8 mouse cellular contexts compared by ENCODE assay signal in the genomic region with DNA sequence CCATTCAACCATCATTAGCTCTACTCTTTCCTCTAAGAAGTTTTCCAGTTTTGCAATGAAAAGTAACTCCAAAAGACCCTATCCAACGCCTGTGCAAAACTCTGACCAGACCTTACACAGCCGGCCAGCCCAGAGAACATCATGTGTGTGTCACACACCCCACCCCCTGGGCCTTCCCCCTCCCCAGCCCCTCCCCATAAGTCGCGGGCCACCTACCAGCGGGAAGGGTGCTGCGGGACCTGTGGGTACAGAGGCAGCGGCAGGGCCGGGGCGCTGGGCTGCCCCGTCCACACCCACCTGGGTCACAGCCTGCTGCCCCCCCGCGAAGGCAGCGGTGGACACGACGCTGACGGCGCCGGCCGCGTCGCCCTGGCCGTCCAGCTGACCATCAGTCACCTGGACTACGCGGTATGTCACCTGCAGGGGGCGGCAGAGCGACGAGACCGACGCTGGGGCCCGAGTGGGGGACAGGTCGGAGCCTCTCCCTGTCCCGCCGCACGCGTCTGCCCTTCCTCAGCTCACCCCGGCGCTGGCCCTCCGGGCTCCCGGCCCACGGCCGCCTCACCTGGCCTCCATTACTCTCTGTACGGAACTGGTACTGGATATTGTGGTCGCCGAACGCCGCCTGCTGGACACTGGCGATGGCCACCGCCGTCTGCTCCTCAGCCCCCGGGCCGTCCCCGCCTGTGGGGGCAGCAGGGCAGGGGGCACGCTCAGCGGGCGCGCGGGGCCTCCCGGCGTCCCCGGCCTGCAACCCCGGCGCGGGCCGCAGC. TPM values are rescaled to one million over a fixed set of nuclear protein-coding genes. Genes with fewer than 3 reads are reported as not detected.
DNase-seq lines count a peak whose midpoint lies in the region; ATAC-seq and TF ChIP-seq lines count a peak whose summit lies in the region.

No protein-coding gene starts in this region.

- peak overlapping the region; percentile 100 for H3K9ac ChIP-seq in heart, embryonic 12.5 days
- peak overlapping the region; percentile 93 for H3K9ac ChIP-seq in kidney, embryonic 16.5 days (replicated peaks; ENCODE audit: low read length)
- H3K9ac ChIP-seq in liver, adult 2 months (ENCODE audit: low read depth, low read length) = peak overlapping the region; percentile 99

- no peaks in the 10 kb centered on the region for H3K9me3 ChIP-seq in erythroblast, embryonic 14.5 days (ENCODE audit: control insufficient read depth, low read length)
- no peaks in the 10 kb centered on the region for H3K9me3 ChIP-seq in heart, embryonic 12.5 days (replicated peaks)
- H3K9me3 ChIP-seq in kidney, embryonic 16.5 days (ENCODE audit: low read length) = no peaks in the 10 kb centered on the region

- ATAC-seq in heart, embryonic 12.5 days (ENCODE audit: insufficient number of reproducible peaks, low FRiP score) = peak; percentile 83
- ATAC-seq in kidney, embryonic 16.5 days (ENCODE audit: low FRiP score, low TSS enrichment) = peak; percentile 87

- H3K27me3 ChIP-seq in C2C12 (ENCODE audit: control insufficient read depth, insufficient read depth, insufficient read length) (no peaks in the 10 kb centered on the region), myocyte (ENCODE audit: control insufficient read depth, insufficient read depth, insufficient read length) (no peaks in the 10 kb centered on the region)
- H3K27me3 ChIP-seq in erythroblast, embryonic 14.5 days (ENCODE audit: control insufficient read depth) = no peaks in the 10 kb centered on the region
- H3K27me3 ChIP-seq in heart, embryonic 12.5 days (replicated peaks) = no peaks in the 10 kb centered on the region
- H3K27me3 ChIP-seq in kidney, embryonic 16.5 days (ENCODE audit: insufficient read depth, low read length) = no peaks in the 10 kb centered on the region
- no peaks in the 10 kb centered on the region for H3K27me3 ChIP-seq in liver, adult 2 months (ENCODE audit: control insufficient read depth, insufficient read depth, low read length)

- H3K4me1 ChIP-seq in erythroblast, embryonic 14.5 days (ENCODE audit: control insufficient read depth) = peaks cover 38% of the 10 kb centered on the region
- H3K4me1 ChIP-seq in heart, embryonic 12.5 days (replicated peaks) = peaks cover 19% of the 10 kb centered on the region
- peaks cover 22% of the 10 kb centered on the region for H3K4me1 ChIP-seq in kidney, embryonic 16.5 days (ENCODE audit: insufficient read depth, low read length)
- H3K4me1 ChIP-seq in liver, adult 2 months (ENCODE audit: control insufficient read depth, insufficient read depth, low read length) = peaks cover 40% of the 10 kb centered on the region

- H3K27ac ChIP-seq in heart, embryonic 12.5 days (ENCODE audit: poor library complexity, severe bottlenecking) = peak overlapping the region; percentile 98
- peak overlapping the region; percentile 98 for H3K27ac ChIP-seq in kidney, embryonic 16.5 days (ENCODE audit: low read length)
- H3K27ac ChIP-seq in liver, adult 2 months (replicated peaks; ENCODE audit: insufficient read depth, low read depth, low read length) = peak overlapping the region; percentile 87

- H3K4me3 ChIP-seq in C2C12 (ENCODE audit: insufficient read depth, poor library complexity, severe bottlenecking) (peak overlapping the region; percentile 60), myocyte (peak overlapping the region; percentile 32)
- peak overlapping the region; percentile 97 for H3K4me3 ChIP-seq in erythroblast, embryonic 14.5 days (replicated peaks)
- peak overlapping the region; percentile 97 for H3K4me3 ChIP-seq in heart, embryonic 12.5 days
- peak overlapping the region; percentile 74 for H3K4me3 ChIP-seq in kidney, embryonic 16.5 days (ENCODE audit: low read length)
- H3K4me3 ChIP-seq in liver, adult 2 months (ENCODE audit: insufficient read depth, low read depth, low read length) = peak overlapping the region; percentile 98

- H3K36me3 ChIP-seq in C2C12 (ENCODE audit: control insufficient read depth, insufficient read depth) (peaks cover 30% of the 10 kb centered on the region), myocyte (ENCODE audit: control insufficient read depth, insufficient read depth) (no peaks in the 10 kb centered on the region)
- H3K36me3 ChIP-seq in erythroblast, embryonic 14.5 days (ENCODE audit: control insufficient read depth) = peaks cover 59% of the 10 kb centered on the region
- H3K36me3 ChIP-seq in heart, embryonic 12.5 days = peaks cover 55% of the 10 kb centered on the region
- peaks cover 43% of the 10 kb centered on the region for H3K36me3 ChIP-seq in kidney, embryonic 16.5 days (ENCODE audit: insufficient read depth, low read length)
- H3K36me3 ChIP-seq in liver, adult 2 months (ENCODE audit: control insufficient read depth, insufficient read depth, low read length) = peaks cover 20% of the 10 kb centered on the region; the same call in 1 of the 2 replicates

- H3K79me2 ChIP-seq in C2C12 (ENCODE audit: control insufficient read depth, insufficient read depth) (peaks cover 28% of the 10 kb centered on the region), myocyte (ENCODE audit: control insufficient read depth, insufficient read depth) (peaks cover 8% of the 10 kb centered on the region)
- peaks cover 7% of the 10 kb centered on the region; the same call in 1 of the 2 replicates for H3K79me2 ChIP-seq in liver, adult 2 months (ENCODE audit: control insufficient read depth, insufficient read depth, low read length)

- DNase-seq in brain, embryonic 14.5 days (ENCODE audit: low read depth) = peak; percentile 85
- DNase-seq in liver, adult 2 months (ENCODE audit: extremely low read depth, low read depth, low spot score) = peak; percentile 75
- DNase-seq in spleen, postnatal 36 days (ENCODE audit: low spot score in 2 of 2) = peak; percentile 79 to 84

- under 1% methylated on average over 52 of the region's 64 CpGs for WGBS in heart, embryonic 12.5 days
- WGBS in kidney, embryonic 16.5 days = under 1% methylated on average over 57 of the region's 64 CpGs
- under 1% methylated on average over 62 of the region's 64 CpGs for WGBS in liver, adult 2 months

- H3ac ChIP-seq in C2C12 (ENCODE audit: control insufficient read depth, insufficient read length, low read depth) (peak overlapping the region; percentile 80), myocyte (ENCODE audit: control insufficient read depth, insufficient read length) (peak overlapping the region; percentile 89)

- TF ChIP-seq CTCF in C2C12 (IDR thresholded peaks at IDR 0.05; ENCODE audit: control insufficient read depth, insufficient read depth, insufficient read length) = peak; percentile 96
- TF ChIP-seq CTCF in brain, embryonic 14.5 days (IDR thresholded peaks at IDR 0.05; ENCODE audit: borderline replicate concordance, extremely low read depth, insufficient read depth, insufficient read length) = peak; percentile 62
- TF ChIP-seq CTCF in liver, adult 2 months (IDR thresholded peaks at IDR 0.05; ENCODE audit: low read depth, low read length) = peak; percentile 82

- H3K4me2 ChIP-seq in heart, embryonic 12.5 days = peak overlapping the region; percentile 89
- H3K4me2 ChIP-seq in kidney, embryonic 16.5 days (replicated peaks; ENCODE audit: low read depth, low read length) = peak overlapping the region; percentile 84
- peak overlapping the region; percentile 55 for H3K4me2 ChIP-seq in myocyte (ENCODE audit: low read depth)

- peak; percentile 65; the same call in 1 of the 2 replicates for TF ChIP-seq POLR2A in brain, embryonic 14.5 days (IDR thresholded peaks at IDR 0.05; ENCODE audit: borderline replicate concordance, extremely low read depth, insufficient read depth, insufficient read length, poor library complexity, severe bottlenecking)
- peak; percentile 64 for TF ChIP-seq POLR2A in liver, adult 2 months (IDR thresholded peaks at IDR 0.05; ENCODE audit: extremely low read depth, insufficient read depth, low read length)
- peak; percentile 55 for TF ChIP-seq POLR2A in myocyte (IDR thresholded peaks at IDR 0.05; ENCODE audit: insufficient read length, low read depth)

- peaks cover 3% of the 10 kb centered on the region for H3K79me3 ChIP-seq in C2C12 (ENCODE audit: low read depth)

RNA-seq across cellular contexts. Expression of a gene that starts 0.8 kb away (rescaled TPM):
- polyA plus RNA-seq in C2C12 (2012; fragmentation: generic; extraction: Trizol) = 86.1 TPM
- 165 and 170 TPM in 2 replicates for polyA plus RNA-seq in brain, embryonic 14.5 days (2012; rRNA removed)
- polyA plus RNA-seq in erythroblast, embryonic 14.5 days (2012) = 30.7 and 40.4 TPM in 2 replicates
- polyA plus RNA-seq in heart, embryonic 12.5 days (2016; fragmentation: Nextera tagmentation; extraction: Ambion mirVana) = 18.4 and 22.5 TPM in 2 replicates
- 19.8 and 25.3 TPM in 2 replicates for polyA plus RNA-seq in kidney, embryonic 16.5 days (2015; fragmentation: Nextera tagmentation; extraction: Ambion mirVana)
- total RNA-seq in liver, adult 2 months (2014; rRNA removed) = 40.5 and 55.1 TPM in 2 replicates
- 160 and 161 TPM in 2 replicates for polyA plus RNA-seq in liver, adult 2 months (2012; rRNA removed)
- polyA plus RNA-seq in myocyte (2012; fragmentation: generic; extraction: Trizol) = 88.6 TPM

RNA-seq across cellular contexts. Expression of a gene that starts 11.9 kb away (rescaled TPM):
- polyA plus RNA-seq in C2C12 (2012; fragmentation: generic; extraction: Trizol) = not detected
- not detected in 2 replicates for polyA plus RNA-seq in brain, embryonic 14.5 days (2012; rRNA removed)
- not detected in 2 replicates for polyA plus RNA-seq in erythroblast, embryonic 14.5 days (2012)
- polyA plus RNA-seq in heart, embryonic 12.5 days (2016; fragmentation: Nextera tagmentation; extraction: Ambion mirVana) = not detected in 2 replicates
- not detected in 2 replicates for polyA plus RNA-seq in kidney, embryonic 16.5 days (2015; fragmentation: Nextera tagmentation; extraction: Ambion mirVana)
- total RNA-seq in liver, adult 2 months (2014; rRNA removed) = 1,191 and 3,227 TPM in 2 replicates
- polyA plus RNA-seq in liver, adult 2 months (2012; rRNA removed) = 8,217 and 12,671 TPM in 2 replicates
- not detected for polyA plus RNA-seq in myocyte (2012; fragmentation: generic; extraction: Trizol)

RNA-seq across cellular contexts. Expression of a gene that starts 17.5 kb away (rescaled TPM):
- polyA plus RNA-seq in C2C12 (2012; fragmentation: generic; extraction: Trizol) (0.04 TPM), myocyte (2012; fragmentation: generic; extraction: Trizol) (0.02 TPM)
- polyA plus RNA-seq in brain, embryonic 14.5 days (2012; rRNA removed) = 19.8 TPM in 2 replicates
- 0.06 TPM in 1 of 2 replicates, not detected in the other for polyA plus RNA-seq in erythroblast, embryonic 14.5 days (2012)
- 13.1 and 13.8 TPM in 2 replicates for polyA plus RNA-seq in heart, embryonic 12.5 days (2016; fragmentation: Nextera tagmentation; extraction: Ambion mirVana)
- 72.5 and 73.5 TPM in 2 replicates for polyA plus RNA-seq in kidney, embryonic 16.5 days (2015; fragmentation: Nextera tagmentation; extraction: Ambion mirVana)
- 75.7 and 86.7 TPM in 2 replicates for total RNA-seq in liver, adult 2 months (2014; rRNA removed)
- 289 and 362 TPM in 2 replicates for polyA plus RNA-seq in liver, adult 2 months (2012; rRNA removed)

RNA-seq across cellular contexts. Expression of a gene that starts 17.8 kb away (rescaled TPM):
- polyA plus RNA-seq in C2C12 (2012; fragmentation: generic; extraction: Trizol) (not detected), myocyte (2012; fragmentation: generic; extraction: Trizol) (not detected)
- polyA plus RNA-seq in brain, embryonic 14.5 days (2012; rRNA removed) = 0.37 and 0.42 TPM in 2 replicates
- polyA plus RNA-seq in erythroblast, embryonic 14.5 days (2012) = not detected in 2 replicates
- polyA plus RNA-seq in heart, embryonic 12.5 days (2016; fragmentation: Nextera tagmentation; extraction: Ambion mirVana) = 0.53 and 0.60 TPM in 2 replicates
- polyA plus RNA-seq in kidney, embryonic 16.5 days (2015; fragmentation: Nextera tagmentation; extraction: Ambion mirVana) = 8.0 and 9.0 TPM in 2 replicates
- total RNA-seq in liver, adult 2 months (2014; rRNA removed) = 2.4 and 3.0 TPM in 2 replicates
- 3.7 and 3.9 TPM in 2 replicates for polyA plus RNA-seq in liver, adult 2 months (2012; rRNA removed)

RNA-seq across cellular contexts. Expression of a gene that starts 31.3 kb away (rescaled TPM):
- not detected for polyA plus RNA-seq in C2C12 (2012; fragmentation: generic; extraction: Trizol)
- polyA plus RNA-seq in brain, embryonic 14.5 days (2012; rRNA removed) = not detected in 2 replicates
- not detected in 2 replicates for polyA plus RNA-seq in erythroblast, embryonic 14.5 days (2012)
- not detected in 2 replicates for polyA plus RNA-seq in heart, embryonic 12.5 days (2016; fragmentation: Nextera tagmentation; extraction: Ambion mirVana)
- polyA plus RNA-seq in kidney, embryonic 16.5 days (2015; fragmentation: Nextera tagmentation; extraction: Ambion mirVana) = not detected in 2 replicates
- total RNA-seq in liver, adult 2 months (2014; rRNA removed) = 445 and 548 TPM in 2 replicates
- 6,798 and 9,385 TPM in 2 replicates for polyA plus RNA-seq in liver, adult 2 months (2012; rRNA removed)
- polyA plus RNA-seq in myocyte (2012; fragmentation: generic; extraction: Trizol) = not detected

Comparison
In these comparisons a context has a peak if more than half of its experiments do, and no peak if none do; other contexts are left out.
1. Peak in every context shown above with its lines: DNase-seq, ATAC-seq, H3K4me3 ChIP-seq and H3K27ac ChIP-seq.
2. H3K4me3 ChIP-seq: peak in every context shown above with its lines; median percentile 98 in liver, adult 2 months; 97 in erythroblast, embryonic 14.5 days; 97 in heart, embryonic 12.5 days; 74 in kidney, embryonic 16.5 days; 60 in C2C12; 32 in myocyte.
3. RNA of a gene that starts 11.9 kb away (polyA plus RNA-seq): 8,217 to 12,671 TPM in liver, adult 2 months; not detected in myocyte (single experiment), not detected in C2C12 (single experiment), not detected in brain, embryonic 14.5 days, not detected in erythroblast, embryonic 14.5 days, not detected in heart, embryonic 12.5 days and not detected in kidney, embryonic 16.5 days; every median in the first group is over 1,000 times any median in the second.
4. RNA of a gene that starts 17.5 kb away (polyA plus RNA-seq): 289 to 362 TPM in liver, adult 2 months, 72.5 to 73.5 TPM in kidney, embryonic 16.5 days, 19.8 TPM in brain, embryonic 14.5 days and 13.1 to 13.8 TPM in heart, embryonic 12.5 days; 0.06 TPM in erythroblast, embryonic 14.5 days, 0.04 TPM in C2C12 (single experiment) and 0.02 TPM in myocyte (single experiment); every median in the first group is over 10 times any median in the second.